Mouse (Mus musculus) liver, embryonic 12.5 days (tissue): Measurements from ENCODE around the gene Etfrf1. TPM values are rescaled to one million over a fixed set of nuclear protein-coding genes. Genes with fewer than 3 reads are reported as not detected.

Source experiments
- ATAC-seq: fragments of 200-750 bp; cut with Nextera tagmentation; 2 replicates; pipeline ENCODE4 v1.8.0; 2017; ENCODE audit warnings: moderate number of reproducible peaks, mild to moderate bottlenecking, moderate library complexity
- H3K27ac ChIP-seq: fragments of 300-500 bp; sonication (generic); 2 replicates; pipeline ENCODE4 v1.5.1; 2016; ENCODE audit warnings: mild to moderate bottlenecking
- H3K27me3 ChIP-seq: fragments of 300-500 bp; sonication (generic); replicated peaks from 2 replicates; pipeline ENCODE4 v1.6.1; 2016; ENCODE audit warnings: mild to moderate bottlenecking, moderate library complexity
- H3K36me3 ChIP-seq: fragments of 300-500 bp; sonication (generic); 2 replicates; pipeline ENCODE4 v1.6.1; 2016; ENCODE audit warnings: mild to moderate bottlenecking, moderate library complexity
- H3K4me1 ChIP-seq: fragments of 300-500 bp; sonication (generic); 2 replicates; pipeline ENCODE4 v1.6.1; 2016
- H3K4me2 ChIP-seq: fragments of 300-500 bp; sonication (generic); 2 replicates; pipeline ENCODE4 v1.6.1; 2016; ENCODE audit warnings: mild to moderate bottlenecking, moderate library complexity
- H3K4me3 ChIP-seq: fragments of 300-500 bp; sonication (generic); 2 replicates; pipeline ENCODE4 v1.5.1; 2016; ENCODE audit warnings: mild to moderate bottlenecking, moderate library complexity
- H3K9ac ChIP-seq: fragments of 300-500 bp; sonication (generic); 2 replicates; pipeline ENCODE4 v1.6.1; 2016; ENCODE audit warnings: mild to moderate bottlenecking, moderate library complexity
- H3K9me3 ChIP-seq: fragments of 300-500 bp; sonication (generic); replicated peaks from 2 replicates; pipeline ENCODE4 v1.6.1; 2016; ENCODE audit warnings: mild to moderate bottlenecking, moderate library complexity
- WGBS: fragments of 180-500 bp; shearing (Covaris S2); methylation state at CpG from one replicate; pipeline ENCODE4 v1.1.7; 2016; ENCODE audit not compliant: insufficient replicate concordance; 5-methylcytosine and 5-hydroxymethylcytosine counted together
- polyA plus RNA-seq: library from polyadenylated mRNA; unstranded; fragments of >200 nt; fragmentation: Nextera tagmentation; extraction: Ambion mirVana; gene quantifications from 2 replicates; pipeline ENCODE4 v1.2.1, GENCODE M21; 2016

Etfrf1 gene
- 16.6 and 16.7 TPM in 2 replicates for polyA plus RNA-seq

DNA sequence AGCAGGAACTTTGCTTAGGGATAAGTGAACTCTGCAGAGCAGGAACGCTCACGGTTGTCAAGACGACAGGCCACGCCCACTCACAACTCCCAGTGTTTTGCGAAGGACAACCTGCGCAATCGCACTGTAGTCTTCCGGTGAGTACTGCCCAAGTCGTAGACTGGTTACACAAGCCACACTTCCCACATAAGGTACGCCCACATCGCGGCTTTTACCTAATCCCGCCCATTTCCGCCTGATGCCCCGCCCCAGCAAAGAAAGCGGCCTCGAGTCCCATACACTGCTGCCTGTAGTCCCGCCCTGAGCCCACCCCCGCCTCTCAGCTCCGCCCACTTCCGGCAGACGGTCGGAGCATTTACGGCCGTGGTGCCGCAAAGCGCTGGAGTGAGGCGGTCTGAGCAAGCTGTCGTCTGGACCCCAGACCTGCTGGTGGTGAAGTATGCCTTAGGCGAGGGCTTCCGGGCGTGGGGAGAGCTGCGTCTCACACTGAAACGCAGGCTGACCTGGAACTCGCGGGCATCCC is at the start of gene Etfrf1, which contains the start of gene Casc1:
Gene Etfrf1 (plus strand): TSS at position 319 of the 523 bp plus-strand sequence.
Gene Casc1 (minus strand): TSS at position 190 of the 523 bp plus-strand sequence.
- H3K4me1 ChIP-seq, result peaks cover 22% of the 10 kb centered on the region
- peak within 1 kb of the TSS; percentile 79 for H3K9ac ChIP-seq
- H3K36me3 ChIP-seq, result peaks cover 4% of the 10 kb centered on the region
- ATAC-seq, result peak; percentile 100
- peak within 1 kb of the TSS; percentile 83 for H3K4me3 ChIP-seq
- no peaks in the 10 kb centered on the region for H3K27me3 ChIP-seq
- no peaks in the 10 kb centered on the region for H3K9me3 ChIP-seq
- WGBS, result 1% methylated on average over 36 of the region's 36 CpGs
- peak within 1 kb of the TSS; percentile 90 for H3K27ac ChIP-seq
- H3K4me2 ChIP-seq, result peak within 1 kb of the TSS; percentile 93

DNA sequence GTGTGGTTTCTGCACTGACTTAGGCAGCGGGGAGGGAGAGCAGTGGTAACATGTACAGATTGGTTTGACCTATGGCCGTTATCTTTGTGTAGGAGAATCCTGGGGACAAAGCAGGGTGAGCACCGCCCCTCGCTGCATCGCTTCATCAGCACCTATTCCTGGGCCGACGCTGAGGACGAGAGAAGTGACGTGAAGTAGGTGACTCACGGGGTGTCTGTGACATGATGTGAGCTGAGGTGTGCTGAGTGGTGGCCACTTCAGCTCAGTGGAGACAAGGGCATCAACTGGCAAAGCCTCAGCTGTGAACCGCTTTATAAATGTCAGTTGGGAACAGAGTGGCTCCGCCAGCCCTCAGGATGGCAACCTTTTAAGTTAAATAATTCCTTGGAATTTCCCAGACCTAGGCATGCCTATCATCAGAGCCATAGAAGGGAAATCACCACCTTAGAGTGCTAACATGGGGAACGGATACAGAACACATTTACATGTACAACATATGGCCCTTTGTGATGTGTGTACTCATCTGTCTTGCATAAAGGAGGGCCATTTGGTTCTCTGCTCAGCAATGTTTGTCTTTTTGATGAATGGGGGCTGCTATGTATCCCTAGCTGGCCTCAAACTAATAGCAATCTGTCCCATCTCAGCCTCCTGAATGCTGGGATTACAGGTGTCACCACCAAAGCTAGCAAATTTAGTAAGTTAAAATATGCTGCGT is 38.9 kb upstream of the Etfrf1 start:
- Histone ChIP-seq H3K4me1 (peaks cover 17% of the 10 kb centered on the region), H3K9me3 (no peaks in the 10 kb centered on the region), H3K9ac (no peak overlapping the region), H3K27me3 (0 out of 2 replicates have a peak, but pooled peaks cover 4% of the 10 kb centered on the region), H3K4me2 (no peak overlapping the region), H3K4me3 (no peak overlapping the region), H3K36me3 (no peaks in the 10 kb centered on the region), H3K27ac (no peak overlapping the region)
- WGBS, result 73% methylated on average over 14 of the region's 14 CpGs
- ATAC-seq, result no peak

DNA sequence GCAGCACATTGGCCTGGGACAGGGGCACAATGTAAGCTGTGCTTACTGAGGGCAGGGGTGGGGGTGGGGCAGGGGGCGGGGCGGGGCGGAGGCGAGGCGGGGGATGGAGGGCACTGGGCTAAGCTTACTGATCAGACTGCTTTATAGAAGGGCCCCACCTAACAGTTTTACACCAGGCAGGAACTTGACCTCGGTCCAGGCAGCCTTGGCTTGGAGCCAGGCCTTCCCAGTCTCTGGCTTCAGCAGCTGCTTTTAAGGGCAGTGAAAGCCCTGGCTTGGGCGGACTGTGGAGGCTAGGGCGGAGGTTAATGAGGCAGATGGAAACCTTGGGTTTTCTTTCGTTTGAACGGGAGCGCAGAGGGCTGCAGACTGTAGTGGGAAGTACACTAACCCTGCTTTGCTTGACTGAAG is 37.1 kb upstream of the Etfrf1 start:
- Histone ChIP-seq H3K9ac (no peak overlapping the region), H3K4me2 (peak overlapping the region; percentile 16; the same call in 1 of the 2 replicates)
- ATAC-seq, result peak; percentile 27; the same call in 1 of the 2 replicates

GRCm38 (mm10) chr6:145175571-145175981 is 35.4 kb upstream of the Etfrf1 start:
- peaks cover 17% of the 10 kb centered on the region for H3K4me1 ChIP-seq
- no peak overlapping the region for H3K4me3 ChIP-seq
- H3K27ac ChIP-seq, result no peak overlapping the region
- no peak for ATAC-seq
- no peak overlapping the region for H3K9ac ChIP-seq
- H3K36me3 ChIP-seq, result no peaks in the 10 kb centered on the region
- 48% methylated on average over 9 of the region's 9 CpGs for WGBS
- no peaks in the 10 kb centered on the region for H3K9me3 ChIP-seq
- 0 out of 2 replicates have a peak, but pooled peaks cover 4% of the 10 kb centered on the region for H3K27me3 ChIP-seq
- peak overlapping the region; percentile 4; the same call in 1 of the 2 replicates for H3K4me2 ChIP-seq

More for the DNA sequence above, 37.1 kb upstream of the Etfrf1 start:
- Histone ChIP-seq H3K27me3 (0 out of 2 replicates have a peak, but pooled peaks cover 4% of the 10 kb centered on the region), H3K4me1 (peaks cover 17% of the 10 kb centered on the region), H3K36me3 (no peaks in the 10 kb centered on the region), H3K9me3 (no peaks in the 10 kb centered on the region), H3K27ac (no peak overlapping the region), H3K4me3 (no peak overlapping the region)
- 48% methylated on average over 11 of the region's 11 CpGs for WGBS

- 71% methylated on average over 10 of the region's 10 CpGs for WGBS
- H3K4me3 ChIP-seq, result no peak overlapping the region
- H3K36me3 ChIP-seq, result no peaks in the 10 kb centered on the region
- no peak overlapping the region for H3K27ac ChIP-seq
- 0 out of 2 replicates have a peak, but pooled peaks cover 4% of the 10 kb centered on the region for H3K27me3 ChIP-seq
- ATAC-seq, result 0 out of 2 replicates have a peak, but pooled peaks have one; percentile 8
- H3K9ac ChIP-seq, result no peak overlapping the region
- H3K4me2 ChIP-seq, result no peak overlapping the region
- no peaks in the 10 kb centered on the region for H3K9me3 ChIP-seq
- peaks cover 17% of the 10 kb centered on the region for H3K4me1 ChIP-seq
Measured at GRCm38 (mm10) chr6:145176474-145176873, 34.5 kb upstream of the Etfrf1 start.

DNA sequence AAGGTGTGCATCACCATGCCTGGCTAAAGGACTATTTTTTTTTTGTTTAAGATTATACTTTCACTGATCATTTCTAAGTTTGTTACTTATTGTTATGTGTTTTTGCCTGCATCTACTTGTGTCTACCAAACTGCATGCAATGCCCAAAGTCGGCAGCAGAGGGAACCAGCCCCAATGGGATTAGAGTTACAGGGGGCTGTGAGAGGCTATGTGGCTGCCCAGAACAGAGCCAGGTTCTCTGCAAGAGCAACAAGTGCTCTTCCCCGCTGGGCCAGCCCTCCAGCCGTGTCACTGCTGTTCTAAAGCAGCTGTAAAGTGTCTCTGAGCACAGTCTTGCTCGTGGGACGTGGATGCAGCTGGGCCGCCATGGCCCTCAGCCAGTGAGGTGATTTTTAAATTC is 31.3 kb upstream of the Etfrf1 start:
- 0 out of 2 replicates have a peak, but pooled peaks cover 4% of the 10 kb centered on the region for H3K27me3 ChIP-seq
- H3K4me1 ChIP-seq, result peaks cover 7% of the 10 kb centered on the region
- no peak overlapping the region for H3K4me2 ChIP-seq
- no peak overlapping the region for H3K27ac ChIP-seq
- H3K4me3 ChIP-seq, result no peak overlapping the region
- WGBS, result 32% methylated on average over 6 of the region's 6 CpGs
- no peaks in the 10 kb centered on the region for H3K36me3 ChIP-seq
- H3K9ac ChIP-seq, result no peak overlapping the region
- no peak for ATAC-seq
- H3K9me3 ChIP-seq, result no peaks in the 10 kb centered on the region

GRCm38 (mm10) chr6:145182044-145182443 is 28.9 kb upstream of the Etfrf1 start:
- no peak overlapping the region for H3K9ac ChIP-seq
- H3K36me3 ChIP-seq, result no peaks in the 10 kb centered on the region
- no peak overlapping the region for H3K4me3 ChIP-seq
- no peak overlapping the region for H3K4me2 ChIP-seq
- no peak overlapping the region for H3K27ac ChIP-seq
- WGBS, result 47% methylated on average over 8 of the region's 8 CpGs
- no peaks in the 10 kb centered on the region for H3K4me1 ChIP-seq
- H3K9me3 ChIP-seq, result no peaks in the 10 kb centered on the region
- H3K27me3 ChIP-seq, result no peaks in the 10 kb centered on the region
- ATAC-seq, result no peak

GRCm38 (mm10) chr6:145186096-145186495 is 24.8 kb upstream of the Etfrf1 start:
- Histone ChIP-seq H3K4me3 (no peak overlapping the region), H3K27me3 (no peaks in the 10 kb centered on the region), H3K9me3 (no peaks in the 10 kb centered on the region), H3K4me2 (no peak overlapping the region), H3K27ac (no peak overlapping the region), H3K36me3 (no peaks in the 10 kb centered on the region), H3K9ac (no peak overlapping the region), H3K4me1 (no peaks in the 10 kb centered on the region; the same call in 1 of the 2 replicates)
- no peak for ATAC-seq
- 71% methylated on average over 1 of the region's 1 CpGs for WGBS

- 46% methylated on average over 27 of the region's 27 CpGs for WGBS
- Histone ChIP-seq H3K27me3 (no peaks in the 10 kb centered on the region), H3K4me1 (no peaks in the 10 kb centered on the region; the same call in 1 of the 2 replicates), H3K4me3 (peak overlapping the region; percentile 33), H3K36me3 (no peaks in the 10 kb centered on the region), H3K27ac (no peak overlapping the region), H3K9ac (no peak overlapping the region), H3K9me3 (no peaks in the 10 kb centered on the region), H3K4me2 (peak overlapping the region; percentile 52)
- ATAC-seq, result no peak
Measured at GRCm38 (mm10) chr6:145187093-145188088, 23.5 kb upstream of the Etfrf1 start.

DNA sequence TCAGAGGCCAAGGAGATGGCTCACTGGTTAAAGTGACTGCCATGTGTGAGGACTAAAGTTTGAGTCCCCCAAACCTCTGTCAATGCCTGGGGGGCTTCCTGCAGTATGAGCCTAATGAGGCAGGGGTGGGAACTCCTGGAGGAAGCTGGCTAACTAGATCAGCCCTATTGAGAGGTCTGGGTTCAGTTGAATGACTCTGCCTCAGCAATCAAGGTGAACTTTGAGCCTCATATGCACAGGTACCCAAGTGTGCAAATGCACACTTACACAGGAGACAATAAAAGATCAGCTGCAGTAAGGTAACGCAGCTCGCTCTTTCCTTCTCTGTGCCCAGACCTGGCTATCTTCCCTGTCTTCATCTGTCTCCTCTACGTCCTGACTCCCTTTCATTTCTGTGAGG is 17.9 kb upstream of the Etfrf1 start:
- no peak for ATAC-seq
- WGBS, result 81% methylated on average over 3 of the region's 3 CpGs
- H3K27ac ChIP-seq, result no peak overlapping the region
- H3K27me3 ChIP-seq, result no peaks in the 10 kb centered on the region
- no peak overlapping the region for H3K4me3 ChIP-seq
- no peak overlapping the region for H3K9ac ChIP-seq
- H3K36me3 ChIP-seq, result no peaks in the 10 kb centered on the region
- H3K9me3 ChIP-seq, result no peaks in the 10 kb centered on the region
- H3K4me1 ChIP-seq, result no peaks in the 10 kb centered on the region
- no peak overlapping the region for H3K4me2 ChIP-seq

GRCm38 (mm10) chr6:145193446-145193845 is 17.5 kb upstream of the Etfrf1 start:
- no peak overlapping the region for H3K4me3 ChIP-seq
- no peaks in the 10 kb centered on the region for H3K27me3 ChIP-seq
- H3K4me2 ChIP-seq, result no peak overlapping the region
- H3K4me1 ChIP-seq, result no peaks in the 10 kb centered on the region
- no peaks in the 10 kb centered on the region for H3K36me3 ChIP-seq
- WGBS, result 54% methylated on average over 11 of the region's 11 CpGs
- H3K9me3 ChIP-seq, result no peaks in the 10 kb centered on the region
- no peak overlapping the region for H3K27ac ChIP-seq
- H3K9ac ChIP-seq, result no peak overlapping the region
- no peak for ATAC-seq
